Mouse (Mus musculus): ENCODE measurements around the gene Ptpn6. TPM values are rescaled to one million over a fixed set of nuclear protein-coding genes. Genes with fewer than 3 reads are reported as not detected.
A peak's percentile ranks its signal among the peaks of the same experiment; 100 is the strongest.

Ptpn6 gene
- total RNA-seq, 1 experiment, result 16.5 TPM

GRCm38 (mm10) chr6:124780917-124781316, 42.4 kb upstream of the Ptpn6 start:
- TF ChIP-seq HCFC1 (IDR thresholded peaks at IDR 0.05; ENCODE audit: borderline replicate concordance, insufficient read depth, low read length), result no peak
- no peak for TF ChIP-seq ZC3H11A (IDR thresholded peaks at IDR 0.05; ENCODE audit: borderline replicate concordance, low read depth, low read length)
- TF ChIP-seq ZNF384 (IDR thresholded peaks at IDR 0.05; ENCODE audit: low read depth, low read length), result no peak
- no peak for TF ChIP-seq MAFK (IDR thresholded peaks at IDR 0.05; ENCODE audit: insufficient read depth, low read depth, low read length)
- TF ChIP-seq CHD2 (IDR thresholded peaks at IDR 0.05; ENCODE audit: low read depth, low read length), result no peak
- no peak overlapping the region for H3K4me3 ChIP-seq (ENCODE audit: insufficient read depth in 1 of 2, low read depth in 1 of 2, low read length in 2 of 2, poor library complexity in 1 of 2, severe bottlenecking in 1 of 2)
- H3K27ac ChIP-seq (ENCODE audit: insufficient read depth, low read depth, low read length, poor library complexity, severe bottlenecking), result no peak overlapping the region
- no peaks in the 10 kb centered on the region for H3K9me3 ChIP-seq (ENCODE audit: control insufficient read depth, insufficient read depth, low read depth, low read length)
- in situ Hi-C loops (cut with MboI; ENCODE audit: low sequenced_read_pairs in 2 of 2, unreplicated experiment in 2 of 2), result no loop called here
- H3K4me1 ChIP-seq (ENCODE audit: control insufficient read depth in 2 of 2, insufficient read depth in 2 of 2, low read length in 2 of 2, poor library complexity in 1 of 2), result peaks cover 3 to 8% of the 10 kb centered on the region in 2 experiments; a peak in 3 of 4 replicates
- no peaks in the 10 kb centered on the region for H3K36me3 ChIP-seq (ENCODE audit: control insufficient read depth, insufficient read depth, low read length, poor library complexity, severe bottlenecking)
- no peak for DNase-seq (ENCODE audit: low read depth, low spot score)
- no peak overlapping the region for H3K9ac ChIP-seq (ENCODE audit: insufficient read depth, low read depth, low read length, poor library complexity, severe bottlenecking)

GRCm38 (mm10) chr6:124779984-124780416, 41.5 kb upstream of the Ptpn6 start:
- in situ Hi-C loops (cut with MboI; ENCODE audit: low sequenced_read_pairs in 2 of 2, unreplicated experiment in 2 of 2), result no loop called here
- no peaks in the 10 kb centered on the region for H3K36me3 ChIP-seq (ENCODE audit: control insufficient read depth, insufficient read depth, low read length, poor library complexity, severe bottlenecking)
- H3K4me1 ChIP-seq (ENCODE audit: control insufficient read depth in 2 of 2, insufficient read depth in 2 of 2, low read length in 2 of 2, poor library complexity in 1 of 2), result peaks cover 3 to 8% of the 10 kb centered on the region in 2 experiments; a peak in 3 of 4 replicates
- H3K9me3 ChIP-seq (ENCODE audit: control insufficient read depth, insufficient read depth, low read depth, low read length), result no peaks in the 10 kb centered on the region
- H3K27ac ChIP-seq (ENCODE audit: insufficient read depth, low read depth, low read length, poor library complexity, severe bottlenecking), result no peak overlapping the region
- H3K4me3 ChIP-seq (ENCODE audit: insufficient read depth in 1 of 2, low read depth in 1 of 2, low read length in 2 of 2, poor library complexity in 1 of 2, severe bottlenecking in 1 of 2), result peak overlapping the region; percentile 9 to 19; a peak in 2 of 4 replicates
- H3K9ac ChIP-seq (ENCODE audit: insufficient read depth, low read depth, low read length, poor library complexity, severe bottlenecking), result no peak overlapping the region
- no peak for TF ChIP-seq MAFK (IDR thresholded peaks at IDR 0.05; ENCODE audit: insufficient read depth, low read depth, low read length)
- TF ChIP-seq CHD2 (IDR thresholded peaks at IDR 0.05; ENCODE audit: low read depth, low read length), result no peak
- no peak for TF ChIP-seq ZNF384 (IDR thresholded peaks at IDR 0.05; ENCODE audit: low read depth, low read length)
- no peak for TF ChIP-seq HCFC1 (IDR thresholded peaks at IDR 0.05; ENCODE audit: borderline replicate concordance, insufficient read depth, low read length)
- TF ChIP-seq ZC3H11A (IDR thresholded peaks at IDR 0.05; ENCODE audit: borderline replicate concordance, low read depth, low read length), result no peak
- DNase-seq (ENCODE audit: low read depth, low spot score), result no peak

DNA sequence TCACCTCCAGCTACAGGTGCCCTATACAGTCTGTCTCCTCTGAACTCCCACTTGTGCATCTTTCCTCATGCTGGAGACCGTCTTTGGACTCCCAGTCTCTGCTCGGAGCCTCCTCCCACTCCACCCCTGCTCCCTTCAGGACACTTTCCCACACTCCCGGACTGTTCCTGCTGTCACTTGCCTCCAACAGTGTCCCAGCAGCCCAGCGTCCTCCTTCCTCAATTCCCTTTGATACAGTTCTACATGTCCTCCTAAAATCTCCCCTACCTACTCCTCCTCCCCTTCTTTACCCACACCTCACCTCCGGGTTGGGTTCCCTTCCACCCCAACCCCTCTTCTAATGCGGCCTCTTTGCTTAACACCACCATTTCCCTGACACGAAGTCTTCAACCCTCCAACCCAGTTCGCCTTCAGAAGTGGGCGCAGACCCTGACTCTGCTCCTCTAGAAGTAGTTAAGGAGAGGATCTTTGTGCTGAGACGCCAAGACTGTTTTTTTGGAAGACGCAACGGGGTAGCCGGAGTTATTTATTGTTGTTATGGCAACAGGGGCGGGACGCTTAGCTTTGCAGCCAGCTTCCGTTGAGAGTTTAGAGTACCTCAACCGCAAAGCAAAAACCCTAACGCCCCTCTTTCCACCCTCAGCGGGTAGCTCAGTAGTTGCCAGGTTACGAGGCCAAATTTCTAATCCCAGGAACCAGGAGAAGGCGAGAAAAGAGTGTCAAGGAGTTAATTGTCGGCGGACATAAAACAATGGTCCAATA, 40.9 kb upstream of the Ptpn6 start, which contains the start of gene Lrrc23:
Gene Lrrc23 (minus strand): TSS at position 506 of the 762 bp plus-strand sequence.
- Histone ChIP-seq H3K9ac (ENCODE audit: insufficient read depth, low read depth, low read length, poor library complexity, severe bottlenecking) (no peak within 1 kb of the TSS), H3K27ac (ENCODE audit: insufficient read depth, low read depth, low read length, poor library complexity, severe bottlenecking) (no peak within 1 kb of the TSS), H3K4me3 (ENCODE audit: insufficient read depth in 1 of 2, low read depth in 1 of 2, low read length in 2 of 2, poor library complexity in 1 of 2, severe bottlenecking in 1 of 2) (peak within 1 kb of the TSS; percentile 9 to 19; a peak in 3 of 4 replicates), H3K36me3 (ENCODE audit: control insufficient read depth, insufficient read depth, low read length, poor library complexity, severe bottlenecking) (no peaks in the 10 kb centered on the region), H3K9me3 (ENCODE audit: control insufficient read depth, insufficient read depth, low read depth, low read length) (no peaks in the 10 kb centered on the region), H3K4me1 (ENCODE audit: control insufficient read depth in 2 of 2, insufficient read depth in 2 of 2, low read length in 2 of 2, poor library complexity in 1 of 2) (peaks cover 3 to 8% of the 10 kb centered on the region in 2 experiments; a peak in 3 of 4 replicates)
- DNase-seq (ENCODE audit: low read depth, low spot score), result no peak
- in situ Hi-C loops (cut with MboI; ENCODE audit: low sequenced_read_pairs in 2 of 2, unreplicated experiment in 2 of 2), result no loop called here
- TF ChIP-seq ZNF384 (IDR thresholded peaks at IDR 0.05; ENCODE audit: low read depth, low read length) (no peak), MAFK (IDR thresholded peaks at IDR 0.05; ENCODE audit: insufficient read depth, low read depth, low read length) (no peak), HCFC1 (IDR thresholded peaks at IDR 0.05; ENCODE audit: borderline replicate concordance, insufficient read depth, low read length) (no peak), ZC3H11A (IDR thresholded peaks at IDR 0.05; ENCODE audit: borderline replicate concordance, low read depth, low read length) (no peak)

DNA sequence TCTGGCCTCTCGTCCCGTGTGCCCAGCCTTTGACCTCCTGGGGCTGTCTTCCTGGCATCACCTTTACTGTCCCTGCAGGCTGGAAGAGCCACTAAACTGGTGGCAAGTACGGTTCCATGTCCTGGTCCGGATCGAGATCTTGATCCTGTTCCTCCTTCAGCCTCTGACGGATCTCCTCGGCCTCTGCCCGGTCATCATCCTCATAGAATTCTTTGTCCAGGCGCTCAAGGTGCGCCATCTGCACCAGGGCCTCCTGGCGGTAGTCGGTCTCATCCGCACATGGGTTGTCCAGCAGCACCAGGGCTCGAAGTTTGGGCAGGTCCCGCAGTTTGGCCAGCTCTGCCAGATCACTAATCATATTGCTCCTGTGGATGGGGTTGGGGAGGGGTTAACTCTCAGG, 32.0 kb upstream of the Ptpn6 start:
- DNase-seq (ENCODE audit: low read depth, low spot score), result no peak
- peaks cover 3 to 23% of the 10 kb centered on the region in 2 experiments for H3K4me1 ChIP-seq (ENCODE audit: control insufficient read depth in 2 of 2, insufficient read depth in 2 of 2, low read length in 2 of 2, poor library complexity in 1 of 2)
- H3K36me3 ChIP-seq (ENCODE audit: control insufficient read depth, insufficient read depth, low read length, poor library complexity, severe bottlenecking), result no peaks in the 10 kb centered on the region
- H3K27ac ChIP-seq (ENCODE audit: insufficient read depth, low read depth, low read length, poor library complexity, severe bottlenecking), result no peak overlapping the region
- no peak for TF ChIP-seq MAFK (IDR thresholded peaks at IDR 0.05; ENCODE audit: insufficient read depth, low read depth, low read length)
- H3K9ac ChIP-seq (ENCODE audit: insufficient read depth, low read depth, low read length, poor library complexity, severe bottlenecking), result no peak overlapping the region
- in situ Hi-C loops (cut with MboI; ENCODE audit: low sequenced_read_pairs in 2 of 2, unreplicated experiment in 2 of 2), result no loop called here
- no peak overlapping the region for H3K4me3 ChIP-seq (ENCODE audit: insufficient read depth in 1 of 2, low read depth in 1 of 2, low read length in 2 of 2, poor library complexity in 1 of 2, severe bottlenecking in 1 of 2)
- H3K9me3 ChIP-seq (ENCODE audit: control insufficient read depth, insufficient read depth, low read depth, low read length), result no peaks in the 10 kb centered on the region

Measured in ES-E14 (cell line).